Mouse (Mus musculus) small intestine, adult 2 months (tissue): ENCODE measurements around the gene Rnf185.

Source experiments
- CTCF ChIP-seq: fragments of 200-500 bp; IDR thresholded peaks from 2 replicates; pipeline ENCODE4 v1.5.1; 2012; ENCODE audit warnings: low read depth, mild to moderate bottlenecking, control low read depth, inconsistent platforms, low read length, moderate library complexity, mixed read lengths; ENCODE audit not compliant: insufficient replicate concordance, insufficient read length; ENCODE audit errors: extremely low read depth
- POLR2A ChIP-seq: fragments of 200-500 bp; IDR thresholded peaks from 2 replicates; pipeline ENCODE4 v1.6.1; 2012; ENCODE audit warnings: low read depth, mild to moderate bottlenecking, control low read depth, inconsistent platforms, low read length, moderate library complexity

DNA sequence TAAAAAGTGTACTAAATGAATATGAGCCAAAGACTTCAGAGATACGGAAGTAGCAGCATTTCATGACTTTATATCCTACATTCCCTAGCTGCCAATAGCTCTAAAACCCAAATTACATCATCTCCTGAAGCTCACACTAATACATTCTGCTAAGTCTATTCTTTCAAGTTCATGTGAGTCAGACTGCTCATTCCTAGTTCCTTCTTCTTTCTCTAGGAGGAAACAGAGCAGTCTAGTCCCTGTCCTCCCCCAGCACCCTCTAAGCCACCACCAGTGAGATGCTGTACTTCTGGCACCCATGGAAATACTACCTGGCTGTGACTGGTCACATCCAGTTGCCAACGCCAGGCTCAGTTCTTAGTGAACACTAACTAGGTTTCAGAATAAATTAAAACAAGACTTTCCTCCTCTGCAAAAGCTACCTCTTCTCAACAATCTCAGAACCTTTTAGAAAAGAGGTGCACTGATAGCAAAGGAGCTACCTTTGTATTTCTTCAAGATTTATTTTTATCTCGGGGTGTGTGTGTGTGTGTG lies 24.4 kb downstream of the Rnf185 start:
- no peak for TF ChIP-seq CTCF
- TF ChIP-seq POLR2A, result no peak
